Mouse (Mus musculus) megakaryocyte, embryonic 14.5 days (primary cell): ENCODE data around the gene Stk25. TPM values are rescaled to one million over a fixed set of nuclear protein-coding genes. Genes with fewer than 3 reads are reported as not detected.

Experiments used
- H3K27me3 ChIP-seq: replicated peaks from 2 replicates; pipeline ENCODE3; 2012; ENCODE audit warnings: inconsistent platforms
- H3K36me3 ChIP-seq: replicated peaks from 2 replicates; pipeline ENCODE3; 2012; ENCODE audit warnings: low read length, inconsistent platforms, mixed read lengths
- H3K4me1 ChIP-seq: 2 replicates; pipeline ENCODE4 v1.6.1; 2012; ENCODE audit warnings: inconsistent platforms
- H3K4me3 ChIP-seq: replicated peaks from 2 replicates; pipeline ENCODE3; 2012; ENCODE audit warnings: moderate library complexity, mild to moderate bottlenecking, inconsistent platforms
- H3K9me3 ChIP-seq: 2 replicates; pipeline ENCODE4 v1.6.1; 2012; ENCODE audit warnings: inconsistent platforms
- FLI1 ChIP-seq: IDR thresholded peaks from 2 replicates; pipeline ENCODE4 v1.6.1; 2012; ENCODE audit warnings: low read length, inconsistent platforms, mixed read lengths
- GATA1 ChIP-seq: IDR thresholded peaks from 3 replicates; pipeline ENCODE4 v1.6.1; 2012; ENCODE audit warnings: mixed read lengths, low read length, inconsistent platforms, borderline replicate concordance
- polyA plus RNA-seq: library from polyadenylated mRNA; stranded (reverse); fragments of >175 nt; gene quantifications from 2 replicates; pipeline ENCODE4 v1.2.3, GENCODE M21; 2012; ENCODE audit warnings: low replicate concordance; ENCODE audit not compliant: insufficient read depth

Stk25 gene
- polyA plus RNA-seq, 1 experiment, result 51.8 TPM

- H3K4me1 ChIP-seq, result peaks cover 27% of the 10 kb centered on the region
- peaks cover 70% of the 10 kb centered on the region for H3K27me3 ChIP-seq
- H3K4me3 ChIP-seq, result no peak overlapping the region
- no peaks in the 10 kb centered on the region for H3K9me3 ChIP-seq
- TF ChIP-seq GATA1 (no peak), FLI1 (no peak)
- H3K36me3 ChIP-seq, result no peaks in the 10 kb centered on the region
Measured at GRCm38 (mm10) chr1:93691786-93692357, 33.4 kb upstream of the Stk25 start.

DNA sequence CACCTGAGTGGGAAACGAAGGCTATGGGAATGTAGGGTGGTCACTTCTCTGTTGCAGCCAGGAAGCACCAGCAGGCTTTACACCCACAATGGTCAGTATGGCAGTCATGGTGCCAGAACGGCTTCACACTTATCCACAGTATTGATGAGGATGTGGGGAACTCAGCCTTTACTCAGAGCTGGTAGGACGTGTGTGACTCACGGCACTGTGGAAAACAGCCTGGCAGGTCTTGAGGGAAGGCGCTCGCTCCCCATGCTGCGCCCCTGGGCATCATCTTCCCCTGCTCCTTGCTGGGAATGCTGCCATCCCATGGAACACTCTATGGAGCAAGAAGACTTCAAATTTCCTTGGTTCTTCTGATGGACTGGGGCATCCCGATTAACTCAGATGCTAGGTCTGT is 32.6 kb upstream of the Stk25 start:
- Histone ChIP-seq H3K36me3 (no peaks in the 10 kb centered on the region), H3K4me3 (no peak overlapping the region), H3K9me3 (no peaks in the 10 kb centered on the region), H3K4me1 (peaks cover 33% of the 10 kb centered on the region), H3K27me3 (peaks cover 73% of the 10 kb centered on the region)
- TF ChIP-seq FLI1, result no peak
- TF ChIP-seq GATA1, result no peak

- TF ChIP-seq FLI1 (no peak), GATA1 (no peak)
- Histone ChIP-seq H3K36me3 (no peaks in the 10 kb centered on the region), H3K27me3 (peaks cover 80% of the 10 kb centered on the region), H3K9me3 (no peaks in the 10 kb centered on the region), H3K4me3 (no peak overlapping the region), H3K4me1 (peaks cover 41% of the 10 kb centered on the region)
Measured at GRCm38 (mm10) chr1:93689901-93690496, 31.5 kb upstream of the Stk25 start.

- H3K36me3 ChIP-seq, result no peaks in the 10 kb centered on the region
- no peaks in the 10 kb centered on the region for H3K9me3 ChIP-seq
- H3K4me1 ChIP-seq, result peaks cover 39% of the 10 kb centered on the region
- H3K27me3 ChIP-seq, result peaks cover 91% of the 10 kb centered on the region
- TF ChIP-seq FLI1 (no peak), GATA1 (no peak)
- H3K4me3 ChIP-seq, result no peak overlapping the region
Measured at GRCm38 (mm10) chr1:93688154-93688553, 29.7 kb upstream of the Stk25 start.

GRCm38 (mm10) chr1:93686961-93687320 is 28.5 kb upstream of the Stk25 start:
- peaks cover 91% of the 10 kb centered on the region for H3K27me3 ChIP-seq
- no peak for TF ChIP-seq FLI1
- no peak for TF ChIP-seq GATA1
- no peak overlapping the region for H3K4me3 ChIP-seq

GRCm38 (mm10) chr1:93686245-93686960 is 27.9 kb upstream of the Stk25 start:
- H3K4me3 ChIP-seq, result peak overlapping the region; percentile 88
- H3K9me3 ChIP-seq, result peaks cover 10% of the 10 kb centered on the region
- H3K36me3 ChIP-seq, result no peaks in the 10 kb centered on the region
- peaks cover 86% of the 10 kb centered on the region for H3K27me3 ChIP-seq
- TF ChIP-seq FLI1 (no peak), GATA1 (no peak)
- H3K4me1 ChIP-seq, result peaks cover 39% of the 10 kb centered on the region

More at GRCm38 (mm10) chr1:93686961-93687320, 28.5 kb upstream of the Stk25 start:
- Histone ChIP-seq H3K4me1 (peaks cover 39% of the 10 kb centered on the region), H3K9me3 (peaks cover 5% of the 10 kb centered on the region), H3K36me3 (no peaks in the 10 kb centered on the region)

DNA sequence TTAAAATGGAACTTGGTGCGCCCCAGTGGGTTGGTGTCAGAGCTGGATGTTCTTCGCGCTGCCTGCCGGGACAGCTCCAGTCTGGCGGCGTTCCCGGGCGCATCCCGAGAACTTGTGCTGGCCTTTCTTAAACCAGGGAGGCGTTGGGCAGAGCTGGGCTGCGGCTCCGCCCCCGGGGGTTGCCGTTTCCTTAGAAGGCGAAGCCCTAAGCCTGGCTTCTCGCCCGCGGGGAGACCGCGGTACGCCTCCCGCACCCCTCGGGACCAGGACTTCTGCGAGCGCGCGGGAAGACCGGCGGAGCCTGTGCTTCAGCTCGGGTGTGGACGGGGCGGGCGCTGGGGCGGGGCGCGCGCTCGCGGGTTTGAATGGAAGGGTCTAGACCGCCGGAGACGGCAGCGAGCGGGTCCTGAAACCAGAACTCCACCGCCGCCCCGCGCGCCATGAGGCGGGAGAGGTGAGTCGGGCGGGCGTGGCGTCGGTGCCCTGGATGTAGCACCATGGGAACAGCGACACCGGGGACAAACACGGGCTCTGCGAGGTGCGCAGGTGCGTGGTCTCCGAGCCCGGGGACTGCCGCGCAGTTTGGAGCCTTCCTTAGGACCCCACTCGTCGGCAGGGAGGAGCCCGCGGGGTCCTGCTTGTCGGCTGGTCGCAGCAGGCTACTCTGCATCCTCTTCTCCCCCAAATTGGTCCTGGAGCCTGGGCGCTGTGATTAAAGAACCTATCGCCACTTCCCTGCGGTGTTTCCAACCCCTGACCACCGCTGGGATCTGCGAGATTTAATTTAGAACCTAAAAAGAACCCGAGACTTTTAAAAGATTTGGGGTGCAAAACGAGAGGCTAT is 27.2 kb upstream of the Stk25 start, which contains the start of gene Bok:
Gene Bok (plus strand): TSS at position 260 of the 844 bp plus-strand sequence.
- Histone ChIP-seq H3K4me3 (peak within 1 kb of the TSS; percentile 88), H3K36me3 (no peaks in the 10 kb centered on the region), H3K27me3 (peaks cover 80% of the 10 kb centered on the region), H3K9me3 (peaks cover 13% of the 10 kb centered on the region), H3K4me1 (peaks cover 39% of the 10 kb centered on the region)
- no peak for TF ChIP-seq FLI1

DNA sequence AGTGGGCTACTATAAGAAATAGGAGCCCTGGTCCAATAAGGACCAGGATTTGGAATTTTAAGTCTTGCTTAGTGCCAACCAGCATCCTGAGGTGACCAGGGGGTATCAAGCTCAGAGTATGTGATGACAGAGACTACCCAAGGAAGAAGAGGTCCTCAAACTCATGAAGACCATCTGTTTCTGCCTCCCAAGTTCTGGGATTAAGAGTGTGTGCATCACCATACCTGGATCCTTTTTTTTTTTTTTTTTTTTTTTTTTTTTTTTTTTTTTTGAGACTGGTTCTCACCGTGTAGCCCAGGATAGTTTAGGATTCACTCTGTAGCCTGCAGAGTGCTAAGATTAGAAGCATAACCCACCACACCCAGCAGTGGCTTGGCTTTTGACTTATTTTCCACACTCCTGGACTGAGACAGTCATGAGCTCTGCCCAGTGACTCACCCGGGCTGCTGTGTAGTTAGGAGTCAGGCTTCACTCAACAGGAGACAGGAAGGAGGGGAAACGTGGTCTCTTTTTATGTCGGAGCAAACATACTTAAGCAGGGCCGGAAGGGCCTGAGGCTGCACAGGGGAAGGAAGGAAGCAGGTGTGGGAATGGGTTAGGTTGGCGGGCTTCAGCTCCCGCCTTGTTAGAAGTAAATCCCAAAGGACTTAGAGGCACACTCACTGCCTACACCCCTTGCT is 21.6 kb upstream of the Stk25 start:
- no peaks in the 10 kb centered on the region for H3K36me3 ChIP-seq
- peaks cover 20% of the 10 kb centered on the region for H3K4me1 ChIP-seq
- peaks cover 43% of the 10 kb centered on the region for H3K27me3 ChIP-seq
- TF ChIP-seq GATA1 (no peak), FLI1 (no peak)
- peaks cover 20% of the 10 kb centered on the region for H3K9me3 ChIP-seq
- H3K4me3 ChIP-seq, result no peak overlapping the region

DNA sequence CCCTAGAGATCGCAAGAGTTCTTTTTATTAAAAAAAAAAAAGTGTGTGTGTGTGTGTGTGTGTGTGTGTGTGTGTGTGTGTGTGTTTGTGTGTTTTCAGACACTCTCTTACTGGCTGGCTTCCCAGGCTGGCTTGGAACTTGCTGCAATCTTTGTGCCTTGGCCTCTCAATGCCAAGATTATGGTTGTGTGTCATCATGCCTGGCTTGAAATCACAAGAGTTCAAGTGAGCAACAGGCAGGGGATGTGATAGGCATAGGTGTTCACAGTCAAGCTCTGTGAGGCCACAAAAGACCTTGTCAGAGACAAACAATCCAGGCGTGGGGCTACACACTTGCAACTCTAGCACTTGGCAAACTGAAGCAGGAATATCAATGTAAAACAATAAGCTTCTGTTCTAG is 19.9 kb upstream of the Stk25 start:
- peaks cover 19% of the 10 kb centered on the region for H3K4me1 ChIP-seq
- no peak for TF ChIP-seq FLI1
- no peak for TF ChIP-seq GATA1
- H3K36me3 ChIP-seq, result no peaks in the 10 kb centered on the region
- peaks cover 28% of the 10 kb centered on the region for H3K27me3 ChIP-seq
- H3K4me3 ChIP-seq, result no peak overlapping the region
- peaks cover 28% of the 10 kb centered on the region for H3K9me3 ChIP-seq
